In the genomic region with DNA sequence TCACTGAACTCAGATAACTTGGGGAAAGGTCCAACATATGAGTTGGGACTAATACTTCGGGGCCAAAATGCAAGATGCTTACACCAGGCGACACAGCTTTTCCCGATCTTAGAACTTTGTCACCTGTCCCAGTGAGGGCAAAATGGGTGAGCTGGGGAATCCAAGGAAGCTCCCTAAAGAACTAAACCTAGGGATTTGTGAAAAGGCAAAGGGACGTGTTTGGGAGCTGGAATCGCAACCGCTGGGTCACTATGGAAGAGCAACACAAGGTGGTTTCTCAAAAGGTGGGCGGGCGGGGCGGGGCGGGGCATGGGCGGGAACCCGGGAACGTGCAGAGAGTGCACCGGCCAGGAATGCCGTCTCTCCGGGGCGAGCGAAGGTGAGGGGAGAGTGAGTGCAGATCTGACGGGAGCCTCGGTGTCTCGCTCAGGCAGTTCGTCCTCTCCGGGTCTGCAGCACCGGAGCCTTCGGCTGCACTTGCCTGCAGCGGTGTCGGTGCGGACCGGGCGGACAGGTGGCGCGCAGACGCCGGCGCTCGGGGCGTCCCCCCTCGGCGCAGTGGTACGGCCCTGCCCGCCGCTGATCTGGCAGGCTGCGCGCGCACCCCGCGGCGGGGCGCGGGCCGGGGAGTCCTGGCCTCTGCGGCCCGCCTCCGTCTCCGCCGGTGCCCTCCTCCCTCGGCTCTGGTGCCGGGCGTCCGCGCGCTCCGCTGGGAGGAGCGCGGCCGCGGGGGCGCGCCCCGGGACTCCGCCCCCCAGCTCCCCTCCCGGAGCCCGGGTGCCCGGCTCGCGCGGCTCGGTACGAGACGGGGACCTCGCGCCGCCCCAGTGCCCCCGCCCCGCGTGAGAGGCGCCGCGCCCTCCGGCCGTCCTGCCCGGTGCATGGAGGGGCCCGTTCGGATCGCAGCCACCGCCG, we compare ENCODE assay signal across 8 mouse cellular contexts. TPM values are rescaled to one million over a fixed set of nuclear protein-coding genes. Genes with fewer than 3 reads are reported as not detected.
DNase-seq lines count a peak whose midpoint lies in the region; ATAC-seq and TF ChIP-seq lines count a peak whose summit lies in the region.

A gene (plus strand): TSS at position 324 of the 915 bp plus-strand sequence.

- WGBS in forebrain, embryonic 11.5 days: under 1% methylated on average over 78 of the region's 97 CpGs
- under 1% methylated on average over 90 of the region's 97 CpGs for WGBS in heart, embryonic 15.5 days
- under 1% methylated on average over 74 of the region's 97 CpGs for WGBS in liver, embryonic 13.5 days (ENCODE audit: insufficient replicate concordance)
- WGBS in neural tube, embryonic 11.5 days: under 1% methylated on average over 76 of the region's 97 CpGs
- WGBS in stomach, embryonic 16.5 days: under 1% methylated on average over 77 of the region's 97 CpGs

- peak; percentile 93 for ATAC-seq in forebrain, embryonic 11.5 days (replicated peaks; ENCODE audit: low FRiP score)
- ATAC-seq in heart, embryonic 15.5 days (replicated peaks; ENCODE audit: insufficient number of reproducible peaks, insufficient read depth, low FRiP score, low read depth): peak; percentile 96
- peak; percentile 97 for ATAC-seq in liver, embryonic 13.5 days (ENCODE audit: low read depth)
- ATAC-seq in neural tube, embryonic 11.5 days (ENCODE audit: insufficient read depth, low FRiP score, low TSS enrichment): peak; percentile 91
- ATAC-seq in stomach, embryonic 16.5 days (ENCODE audit: insufficient read depth, low FRiP score): peak; percentile 96

- peak within 1 kb of the TSS; percentile 68 for H3K4me2 ChIP-seq in forebrain, embryonic 11.5 days (ENCODE audit: low read depth, low read length, severe bottlenecking)
- peak within 1 kb of the TSS; percentile 75 for H3K4me2 ChIP-seq in heart, embryonic 15.5 days
- H3K4me2 ChIP-seq in liver, embryonic 13.5 days: peak within 1 kb of the TSS; percentile 95
- peak within 1 kb of the TSS; percentile 69 for H3K4me2 ChIP-seq in neural tube, embryonic 11.5 days (ENCODE audit: low read depth)
- H3K4me2 ChIP-seq in stomach, embryonic 16.5 days (ENCODE audit: low read depth, low read length): peak within 1 kb of the TSS; percentile 80

- H3K27me3 ChIP-seq in E14TG2a.4 (ENCODE audit: insufficient read depth, low read length): peaks cover 12% of the 10 kb centered on the region; the same call in 1 of the 2 replicates
- no peaks in the 10 kb centered on the region; the same call in 1 of the 2 replicates for H3K27me3 ChIP-seq in forebrain, embryonic 11.5 days (ENCODE audit: control insufficient read depth, insufficient read depth, low read length)
- peaks cover 3% of the 10 kb centered on the region; the same call in 1 of the 2 replicates for H3K27me3 ChIP-seq in heart, embryonic 15.5 days
- peaks cover 71% of the 10 kb centered on the region for H3K27me3 ChIP-seq in liver, embryonic 13.5 days
- no peaks in the 10 kb centered on the region for H3K27me3 ChIP-seq in neural tube, embryonic 11.5 days (ENCODE audit: control insufficient read depth, insufficient read depth, low read length)
- H3K27me3 ChIP-seq in stomach, embryonic 16.5 days (ENCODE audit: control insufficient read depth, insufficient read depth, low read length): no peaks in the 10 kb centered on the region

- H3K9me3 ChIP-seq in E14TG2a.4 (ENCODE audit: low read length): no peaks in the 10 kb centered on the region
- H3K9me3 ChIP-seq in forebrain, embryonic 11.5 days (ENCODE audit: control insufficient read depth, low read length): no peaks in the 10 kb centered on the region
- H3K9me3 ChIP-seq in heart, embryonic 15.5 days (replicated peaks): no peaks in the 10 kb centered on the region
- no peaks in the 10 kb centered on the region for H3K9me3 ChIP-seq in liver, embryonic 13.5 days (replicated peaks)
- H3K9me3 ChIP-seq in neural tube, embryonic 11.5 days (ENCODE audit: control insufficient read depth, low read length): no peaks in the 10 kb centered on the region
- H3K9me3 ChIP-seq in stomach, embryonic 16.5 days (replicated peaks; ENCODE audit: control insufficient read depth, low read length): no peaks in the 10 kb centered on the region

- peak; percentile 56 for DNase-seq in c-Kit-positive CD71-negative TER-119-negative erythroid progenitor cells, embryonic 14.5 days (ENCODE audit: low read depth)
- peak; percentile 94 for DNase-seq in forebrain, embryonic 11.5 days (ENCODE audit: low spot score)
- peak; percentile 90 to 97 for DNase-seq in kidney, postnatal 25 days
- DNase-seq in liver, embryonic 13.5 days: peak; percentile 81
- DNase-seq in neural tube, embryonic 11.5 days (ENCODE audit: low spot score): peak; percentile 95

- H3K4me3 ChIP-seq in E14TG2a.4 (replicated peaks; ENCODE audit: low read length): peak within 1 kb of the TSS; percentile 97
- H3K4me3 ChIP-seq in forebrain, embryonic 11.5 days (ENCODE audit: low read depth, low read length): peak within 1 kb of the TSS; percentile 96
- peak within 1 kb of the TSS; percentile 80 for H3K4me3 ChIP-seq in heart, embryonic 15.5 days
- peak within 1 kb of the TSS; percentile 76 for H3K4me3 ChIP-seq in liver, embryonic 13.5 days (replicated peaks)
- peak within 1 kb of the TSS; percentile 93 for H3K4me3 ChIP-seq in neural tube, embryonic 11.5 days (ENCODE audit: low read depth, low read length)
- peak within 1 kb of the TSS; percentile 99 for H3K4me3 ChIP-seq in stomach, embryonic 16.5 days (replicated peaks; ENCODE audit: low read length)

- H3K36me3 ChIP-seq in E14TG2a.4 (ENCODE audit: insufficient read depth, low read length): no peaks in the 10 kb centered on the region
- H3K36me3 ChIP-seq in forebrain, embryonic 11.5 days (ENCODE audit: control insufficient read depth, insufficient read depth, low read length): no peaks in the 10 kb centered on the region
- H3K36me3 ChIP-seq in heart, embryonic 15.5 days: no peaks in the 10 kb centered on the region
- no peaks in the 10 kb centered on the region for H3K36me3 ChIP-seq in liver, embryonic 13.5 days
- H3K36me3 ChIP-seq in neural tube, embryonic 11.5 days (ENCODE audit: control insufficient read depth, insufficient read depth, low read length): no peaks in the 10 kb centered on the region
- H3K36me3 ChIP-seq in stomach, embryonic 16.5 days (ENCODE audit: control insufficient read depth, insufficient read depth, low read length): no peaks in the 10 kb centered on the region

- peak within 1 kb of the TSS; percentile 91 for H3K27ac ChIP-seq in forebrain, embryonic 11.5 days (ENCODE audit: low read depth, low read length)
- peak within 1 kb of the TSS; percentile 91 for H3K27ac ChIP-seq in heart, embryonic 15.5 days
- H3K27ac ChIP-seq in liver, embryonic 13.5 days: no peak within 1 kb of the TSS; the same call in 1 of the 2 replicates
- H3K27ac ChIP-seq in neural tube, embryonic 11.5 days (ENCODE audit: low read depth, low read length): peak within 1 kb of the TSS; percentile 99
- H3K27ac ChIP-seq in stomach, embryonic 16.5 days (ENCODE audit: low read length): peak within 1 kb of the TSS; percentile 94

- no peak for TF ChIP-seq CTCF in E14TG2a.4 (conservative IDR thresholded peaks at IDR 0.05; ENCODE audit: low read length)

- H3K4me1 ChIP-seq in E14TG2a.4 (replicated peaks; ENCODE audit: low read depth, low read length): peaks cover 32% of the 10 kb centered on the region
- H3K4me1 ChIP-seq in forebrain, embryonic 11.5 days (replicated peaks; ENCODE audit: control insufficient read depth, insufficient read depth, low read length): peaks cover 8% of the 10 kb centered on the region; the same call in 1 of the 2 replicates
- H3K4me1 ChIP-seq in heart, embryonic 15.5 days (replicated peaks): peaks cover 23% of the 10 kb centered on the region
- H3K4me1 ChIP-seq in liver, embryonic 13.5 days (replicated peaks): peaks cover 14% of the 10 kb centered on the region; the same call in 1 of the 2 replicates
- peaks cover 13% of the 10 kb centered on the region for H3K4me1 ChIP-seq in neural tube, embryonic 11.5 days (ENCODE audit: control insufficient read depth, insufficient read depth, low read length)
- peaks cover 17% of the 10 kb centered on the region for H3K4me1 ChIP-seq in stomach, embryonic 16.5 days (ENCODE audit: control insufficient read depth, insufficient read depth, low read length)

- H3K9ac ChIP-seq in forebrain, embryonic 11.5 days (ENCODE audit: low read length): peak within 1 kb of the TSS; percentile 95
- peak within 1 kb of the TSS; percentile 94 for H3K9ac ChIP-seq in heart, embryonic 15.5 days
- peak within 1 kb of the TSS; percentile 80 for H3K9ac ChIP-seq in liver, embryonic 13.5 days
- peak within 1 kb of the TSS; percentile 96 for H3K9ac ChIP-seq in neural tube, embryonic 11.5 days (ENCODE audit: low read length)
- H3K9ac ChIP-seq in stomach, embryonic 16.5 days (ENCODE audit: low read length): peak within 1 kb of the TSS; percentile 97

RNA-seq across cellular contexts. Expression of the gene that starts here (rescaled TPM):
- 16.4 and 17.2 TPM in 2 replicates for polyA plus RNA-seq in forebrain, embryonic 11.5 days (2014; fragmentation: Nextera tagmentation; extraction: Ambion mirVana)
- 6.8 and 7.5 TPM in 2 replicates for polyA plus RNA-seq in heart, embryonic 15.5 days (2015; fragmentation: Nextera tagmentation; extraction: Ambion mirVana)
- 0.36 and 0.53 TPM in 2 replicates for polyA plus RNA-seq in liver, embryonic 13.5 days (2015; fragmentation: Nextera tagmentation; extraction: Ambion mirVana)
- 8.5 and 11.5 TPM in 2 replicates for polyA plus RNA-seq in neural tube, embryonic 11.5 days (2014; fragmentation: Nextera tagmentation; extraction: Ambion mirVana)
- polyA plus RNA-seq in stomach, embryonic 16.5 days (2015; fragmentation: Nextera tagmentation; extraction: Ambion mirVana): 7.6 TPM in 2 replicates

Comparison
In these comparisons a context has a peak if more than half of its experiments do, and no peak if none do; other contexts are left out.
1. Peak in DNase-seq, ATAC-seq, H3K4me3 ChIP-seq, H3K9ac ChIP-seq and H3K4me2 ChIP-seq in liver, embryonic 13.5 days; RNA of the gene not detected or under 1 TPM.